Mouse (Mus musculus) thymus, postnatal 0 days (tissue): ENCODE results near the gene Cst9. TPM values are rescaled to one million over a fixed set of nuclear protein-coding genes. Genes with fewer than 3 reads are reported as not detected.

Experiments
- DNase-seq: peaks from one replicate; pipeline ENCODE4 v3.0.0-alpha.2; 2015; ENCODE audit warnings: low spot score
- polyA plus RNA-seq: library from polyadenylated mRNA; unstranded; fragments of >200 nt; fragmentation: Nextera tagmentation; extraction: Ambion mirVana; gene quantifications from 2 replicates; pipeline ENCODE4 v1.2.1, GENCODE M21; 2015

Gene Cst9
- 0.42 and 0.90 TPM in 2 replicates for polyA plus RNA-seq

- DNase-seq, result no peak
Observed at GRCm38 (mm10) chr2:148834912-148835311, at the start of gene Cst9. Gene Cst9 (plus strand): TSS chr2:148835147.

GRCm38 (mm10) chr2:148789142-148789541, 45.8 kb upstream of the Cst9 start, which contains the start of gene Cst12:
Gene Cst12 (plus strand): TSS chr2:148789361.
- no peak for DNase-seq

- DNase-seq, result no peak
Observed at GRCm38 (mm10) chr2:148798485-148798884, 36.5 kb upstream of the Cst9 start, which contains the start of gene Cst8. Gene Cst8 (plus strand): TSS chr2:148798785.

GRCm38 (mm10) chr2:148801491-148801921, 33.4 kb upstream of the Cst9 start:
- DNase-seq, result no peak

GRCm38 (mm10) chr2:148806696-148807095, 28.3 kb upstream of the Cst9 start:
- no peak for DNase-seq

- DNase-seq, result no peak
Observed at GRCm38 (mm10) chr2:148819909-148820308, 15.0 kb upstream of the Cst9 start, which contains the start of gene Cst13. Gene Cst13 (plus strand): TSS chr2:148820081.

GRCm38 (mm10) chr2:148825986-148826385, 9.0 kb upstream of the Cst9 start:
- DNase-seq, result no peak

GRCm38 (mm10) chr2:148838075-148838777, 3.3 kb downstream of the Cst9 start:
- no peak for DNase-seq

- DNase-seq, result no peak
Observed at GRCm38 (mm10) chr2:148839224-148839623, 4.3 kb downstream of the Cst9 start.

- DNase-seq, result peak; percentile 48
Observed at GRCm38 (mm10) chr2:148851116-148851906, 16.4 kb downstream of the Cst9 start.

GRCm38 (mm10) chr2:148856630-148857400, 21.9 kb downstream of the Cst9 start:
- no peak for DNase-seq

- DNase-seq, result no peak
Observed at GRCm38 (mm10) chr2:148857506-148857905, 22.6 kb downstream of the Cst9 start.

GRCm38 (mm10) chr2:148860993-148861392, 26.0 kb downstream of the Cst9 start:
- DNase-seq, result no peak

- DNase-seq, result no peak
Observed at GRCm38 (mm10) chr2:148861693-148862092, 26.7 kb downstream of the Cst9 start.

GRCm38 (mm10) chr2:148864966-148865365, 30.0 kb downstream of the Cst9 start, which contains the start of gene 9230104L09Rik:
Gene 9230104L09Rik (minus strand): TSS chr2:148865038.
- DNase-seq, result no peak

- DNase-seq, result no peak
Observed at GRCm38 (mm10) chr2:148868959-148869358, 34.0 kb downstream of the Cst9 start.

- no peak for DNase-seq
Observed at GRCm38 (mm10) chr2:148870526-148870925, 35.6 kb downstream of the Cst9 start.

- DNase-seq, result no peak
Observed at GRCm38 (mm10) chr2:148872860-148873259, 37.9 kb downstream of the Cst9 start.

- DNase-seq, result no peak
Observed at GRCm38 (mm10) chr2:148874224-148874616, 39.3 kb downstream of the Cst9 start.

- DNase-seq, result peak; percentile 56
Observed at GRCm38 (mm10) chr2:148874617-148875334, 39.8 kb downstream of the Cst9 start.

- DNase-seq, result peak; percentile 83
Observed at GRCm38 (mm10) chr2:148875335-148875811, 40.4 kb downstream of the Cst9 start, which contains the start of gene Cst3. Gene Cst3 (minus strand): TSS chr2:148875692.
